Mouse (Mus musculus) intestine, embryonic 15.5 days (tissue): Measurements from ENCODE around the gene Mymx. TPM values are rescaled to one million over a fixed set of nuclear protein-coding genes. Genes with fewer than 3 reads are reported as not detected.

Experiments
- ATAC-seq: fragments of 200-750 bp; cut with Nextera tagmentation; 2 replicates; pipeline ENCODE4 v1.8.0; 2017; ENCODE audit warnings: moderate TSS enrichment, moderate library complexity
- H3K27ac ChIP-seq: fragments of 300-500 bp; sonication (generic); 2 replicates; pipeline ENCODE4 v1.5.1; 2015; ENCODE audit warnings: mild to moderate bottlenecking, inconsistent platforms
- H3K27me3 ChIP-seq: fragments of 300-500 bp; sonication (generic); replicated peaks from 2 replicates; pipeline ENCODE4 v1.6.1; 2015; ENCODE audit warnings: inconsistent platforms
- H3K36me3 ChIP-seq: fragments of 300-500 bp; sonication (generic); 2 replicates; pipeline ENCODE4 v1.6.1; 2015; ENCODE audit warnings: inconsistent platforms
- H3K4me1 ChIP-seq: fragments of 300-500 bp; sonication (generic); replicated peaks from 2 replicates; pipeline ENCODE4 v1.6.1; 2015; ENCODE audit warnings: inconsistent platforms
- H3K4me2 ChIP-seq: fragments of 300-500 bp; sonication (generic); replicated peaks from 2 replicates; pipeline ENCODE4 v1.6.1; 2015; ENCODE audit warnings: mild to moderate bottlenecking, inconsistent platforms
- H3K4me3 ChIP-seq: fragments of 300-500 bp; sonication (generic); replicated peaks from 2 replicates; pipeline ENCODE4 v1.5.1; 2015; ENCODE audit warnings: inconsistent platforms
- H3K9ac ChIP-seq: fragments of 300-500 bp; sonication (generic); 2 replicates; pipeline ENCODE4 v1.6.1; 2015; ENCODE audit warnings: inconsistent platforms
- H3K9me3 ChIP-seq: fragments of 300-500 bp; sonication (generic); 2 replicates; pipeline ENCODE4 v1.6.1; 2016; ENCODE audit warnings: inconsistent platforms
- WGBS: fragments of 180-500 bp; shearing (Covaris S2); methylation state at CpG from one replicate; pipeline ENCODE4 v1.1.7; 2015; 5-methylcytosine and 5-hydroxymethylcytosine counted together
- polyA plus RNA-seq: library from polyadenylated mRNA; unstranded; fragments of >200 nt; fragmentation: Nextera tagmentation; extraction: Ambion mirVana; gene quantifications from 2 replicates; pipeline ENCODE4 v1.2.1, GENCODE M21; 2015

The Mymx gene
- polyA plus RNA-seq, 1 experiment from 2014 or later, result 0.43 TPM

GRCm38 (mm10) chr17:45573780-45574123, 28.1 kb downstream of the Mymx start:
- H3K27me3 ChIP-seq, result no peaks in the 10 kb centered on the region
- H3K36me3 ChIP-seq, result peaks cover 27% of the 10 kb centered on the region
- peak; percentile 75 for ATAC-seq
- peaks cover 20% of the 10 kb centered on the region for H3K4me1 ChIP-seq
- peak overlapping the region; percentile 96 for H3K27ac ChIP-seq
- under 1% methylated on average over 18 of the region's 18 CpGs for WGBS
- peak overlapping the region; percentile 78 for H3K4me2 ChIP-seq
- peak overlapping the region; percentile 85 for H3K4me3 ChIP-seq
- peak overlapping the region; percentile 84 for H3K9ac ChIP-seq
- H3K9me3 ChIP-seq, result no peaks in the 10 kb centered on the region

DNA sequence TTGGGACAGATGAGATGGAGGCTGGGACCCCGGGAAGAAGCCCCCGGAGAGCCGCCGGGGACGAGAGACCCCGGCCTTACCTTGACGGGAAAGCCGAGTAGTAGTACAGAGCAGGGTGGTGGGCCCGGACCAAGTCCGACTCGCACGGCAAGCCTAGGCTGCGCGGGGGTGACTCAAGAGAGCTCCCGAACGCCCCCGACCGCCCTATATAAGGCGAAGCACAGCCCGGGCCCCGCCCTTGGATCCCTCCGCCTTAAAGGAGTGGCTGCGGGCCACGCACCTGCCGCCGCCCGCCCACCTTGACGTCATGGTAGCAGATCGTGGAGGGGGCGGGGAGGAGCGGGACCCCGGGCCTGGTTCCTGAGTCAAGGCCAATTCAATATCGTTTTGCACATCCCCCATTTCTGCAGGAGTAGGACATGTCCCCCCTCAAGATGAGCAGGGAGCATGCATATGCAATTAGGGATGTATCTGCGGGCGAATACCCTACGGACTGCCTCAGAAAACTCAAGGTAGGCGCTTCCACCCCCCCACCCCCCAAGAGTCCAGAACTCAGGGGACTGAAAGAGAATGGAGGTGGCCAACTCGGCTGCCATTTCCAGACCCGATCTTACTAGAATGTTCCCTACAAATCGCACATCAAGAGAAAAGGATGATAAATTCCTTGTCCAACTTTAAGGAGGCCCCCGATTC, 28.7 kb downstream of the Mymx start, which contains the start of gene Hsp90ab1:
TSS of gene Hsp90ab1 (minus strand) at position 185 of the 693 bp plus-strand sequence.
- Histone ChIP-seq H3K4me2 (peak within 1 kb of the TSS; percentile 78), H3K36me3 (peaks cover 31% of the 10 kb centered on the region), H3K4me1 (peaks cover 17% of the 10 kb centered on the region), H3K27me3 (no peaks in the 10 kb centered on the region), H3K27ac (peak within 1 kb of the TSS; percentile 96), H3K9me3 (no peaks in the 10 kb centered on the region), H3K4me3 (peak within 1 kb of the TSS; percentile 85), H3K9ac (peak within 1 kb of the TSS; percentile 98)
- WGBS, result under 1% methylated on average over 41 of the region's 41 CpGs
- peak; percentile 81 for ATAC-seq

- under 1% methylated on average over 55 of the region's 57 CpGs for WGBS
- peak; percentile 66 for ATAC-seq
- peak overlapping the region; percentile 98 for H3K9ac ChIP-seq
- peak overlapping the region; percentile 96 for H3K27ac ChIP-seq
- H3K4me3 ChIP-seq, result peak overlapping the region; percentile 85
- H3K9me3 ChIP-seq, result no peaks in the 10 kb centered on the region
- H3K4me2 ChIP-seq, result peak overlapping the region; percentile 78
- H3K4me1 ChIP-seq, result peaks cover 21% of the 10 kb centered on the region
- H3K27me3 ChIP-seq, result no peaks in the 10 kb centered on the region
- peaks cover 38% of the 10 kb centered on the region for H3K36me3 ChIP-seq
These were observed 29.5 kb downstream of the Mymx start for GRCm38 (mm10) chr17:45572103-45573086.

DNA sequence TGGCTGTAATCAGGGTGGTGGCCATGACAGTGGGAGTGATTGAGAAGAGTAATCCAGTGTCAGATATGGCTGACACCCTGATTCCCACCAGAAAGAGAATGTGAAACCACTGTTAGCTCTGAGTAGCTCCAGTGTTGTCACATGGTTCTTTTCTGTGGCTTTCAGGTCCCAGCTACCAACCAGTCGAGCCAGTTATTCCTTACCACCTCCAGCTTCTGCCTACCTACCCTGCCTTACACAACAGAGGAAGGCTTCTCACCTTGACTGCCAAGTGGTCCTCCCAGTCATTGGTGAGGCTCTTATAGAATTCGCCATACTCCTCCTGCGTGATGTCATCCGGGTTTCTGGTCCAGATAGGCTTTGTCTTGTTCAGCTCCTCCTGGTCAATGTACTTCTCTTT, 31.9 kb downstream of the Mymx start:
- peaks cover 50% of the 10 kb centered on the region for H3K36me3 ChIP-seq
- no peak for ATAC-seq
- no peaks in the 10 kb centered on the region for H3K9me3 ChIP-seq

DNA sequence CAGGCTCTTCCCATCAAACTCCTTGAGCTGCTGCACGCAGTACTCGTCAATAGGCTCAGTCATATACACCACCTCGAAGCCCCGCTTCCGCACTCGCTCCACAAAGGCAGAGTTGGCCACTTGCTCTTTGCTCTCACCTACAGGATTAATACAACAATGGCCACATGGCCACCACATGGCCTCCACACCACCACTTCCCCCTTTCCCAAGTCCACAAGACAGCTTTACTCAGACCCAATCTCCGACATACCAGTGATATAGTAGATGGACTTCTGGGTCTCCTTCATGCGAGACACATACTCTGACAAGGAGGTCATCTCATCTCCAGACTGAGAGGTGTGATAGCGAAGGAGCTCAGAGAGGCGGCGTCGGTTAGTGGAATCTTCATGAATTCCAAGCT, 32.9 kb downstream of the Mymx start:
- no peak overlapping the region for H3K27ac ChIP-seq
- H3K27me3 ChIP-seq, result no peaks in the 10 kb centered on the region
- 85% methylated on average over 12 of the region's 12 CpGs for WGBS
- H3K4me2 ChIP-seq, result no peak overlapping the region
- H3K4me3 ChIP-seq, result no peak overlapping the region
- ATAC-seq, result no peak
- H3K4me1 ChIP-seq, result peaks cover 32% of the 10 kb centered on the region
- no peaks in the 10 kb centered on the region for H3K9me3 ChIP-seq
- H3K9ac ChIP-seq, result no peak overlapping the region; the same call in 1 of the 2 replicates
- peaks cover 50% of the 10 kb centered on the region for H3K36me3 ChIP-seq

More for the DNA sequence above, 31.9 kb downstream of the Mymx start:
- Histone ChIP-seq H3K27ac (no peak overlapping the region), H3K4me1 (peaks cover 31% of the 10 kb centered on the region), H3K4me3 (no peak overlapping the region), H3K9ac (no peak overlapping the region), H3K27me3 (no peaks in the 10 kb centered on the region), H3K4me2 (no peak overlapping the region)
- 75% methylated on average over 4 of the region's 4 CpGs for WGBS

- Histone ChIP-seq H3K27ac (no peak overlapping the region), H3K27me3 (no peaks in the 10 kb centered on the region), H3K4me2 (no peak overlapping the region), H3K9me3 (no peaks in the 10 kb centered on the region), H3K4me3 (no peak overlapping the region), H3K9ac (peak overlapping the region; percentile 26; the same call in 1 of the 2 replicates), H3K36me3 (peaks cover 50% of the 10 kb centered on the region), H3K4me1 (peaks cover 32% of the 10 kb centered on the region)
- WGBS, result 35% methylated on average over 4 of the region's 4 CpGs
- no peak for ATAC-seq
These were observed 34.7 kb downstream of the Mymx start for GRCm38 (mm10) chr17:45567162-45567601.

DNA sequence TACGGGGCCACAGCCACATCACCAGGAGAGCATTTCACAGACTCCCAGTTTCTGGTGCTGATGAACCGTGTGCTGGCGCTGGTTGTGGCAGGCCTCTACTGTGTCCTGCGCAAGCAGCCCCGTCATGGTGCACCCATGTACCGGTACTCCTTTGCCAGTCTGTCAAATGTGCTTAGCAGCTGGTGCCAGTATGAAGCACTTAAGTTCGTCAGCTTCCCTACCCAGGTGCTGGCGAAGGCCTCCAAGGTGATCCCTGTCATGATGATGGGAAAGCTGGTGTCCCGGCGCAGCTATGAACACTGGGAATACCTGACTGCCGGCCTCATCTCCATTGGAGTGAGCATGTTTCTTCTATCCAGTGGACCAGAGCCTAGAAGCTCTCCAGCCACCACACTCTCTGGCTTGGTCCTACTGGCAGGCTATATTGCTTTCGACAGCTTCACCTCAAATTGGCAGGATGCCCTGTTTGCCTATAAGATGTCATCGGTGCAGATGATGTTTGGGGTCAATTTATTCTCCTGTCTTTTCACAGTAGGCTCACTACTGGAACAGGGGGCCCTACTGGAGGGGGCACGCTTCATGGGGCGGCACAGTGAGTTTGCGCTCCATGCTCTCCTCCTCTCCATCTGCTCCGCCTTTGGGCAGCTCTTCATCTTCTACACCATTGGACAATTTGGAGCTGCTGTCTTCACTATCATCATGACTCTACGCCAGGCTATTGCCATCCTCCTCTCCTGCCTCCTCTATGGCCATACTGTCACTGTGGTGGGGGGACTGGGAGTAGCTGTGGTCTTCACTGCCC, 35.3 kb downstream of the Mymx start:
- no peaks in the 10 kb centered on the region for H3K9me3 ChIP-seq
- no peak for ATAC-seq
- peak overlapping the region; percentile 26; the same call in 1 of the 2 replicates for H3K9ac ChIP-seq
- peaks cover 31% of the 10 kb centered on the region for H3K4me1 ChIP-seq
- peak overlapping the region; percentile 48; the same call in 1 of the 2 replicates for H3K27ac ChIP-seq
- H3K36me3 ChIP-seq, result peaks cover 50% of the 10 kb centered on the region
- 63% methylated on average over 18 of the region's 18 CpGs for WGBS
- H3K4me2 ChIP-seq, result no peak overlapping the region
- H3K4me3 ChIP-seq, result no peak overlapping the region
- no peaks in the 10 kb centered on the region for H3K27me3 ChIP-seq

DNA sequence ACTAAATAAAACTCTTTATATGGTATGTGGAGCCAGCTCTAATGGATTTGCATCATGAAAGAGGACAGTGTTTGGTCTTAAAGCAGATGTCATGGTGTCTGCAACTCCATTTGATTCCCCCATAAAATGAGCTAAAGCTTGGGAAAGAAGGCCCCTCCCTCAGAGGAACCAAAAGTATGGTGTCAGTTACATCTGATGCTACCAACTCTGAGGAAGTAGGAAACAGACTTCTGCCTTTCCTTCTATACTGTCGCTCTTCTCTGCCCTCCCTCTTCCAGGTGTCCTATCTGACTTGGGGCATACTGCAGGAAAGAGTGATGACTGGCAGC, 35.9 kb downstream of the Mymx start:
- H3K27ac ChIP-seq, result peak overlapping the region; percentile 48; the same call in 1 of the 2 replicates
- H3K9ac ChIP-seq, result no peak overlapping the region
- peaks cover 45% of the 10 kb centered on the region for H3K36me3 ChIP-seq
- ATAC-seq, result no peak
- H3K27me3 ChIP-seq, result no peaks in the 10 kb centered on the region
- H3K4me3 ChIP-seq, result no peak overlapping the region
- H3K4me1 ChIP-seq, result peaks cover 27% of the 10 kb centered on the region
- no peaks in the 10 kb centered on the region for H3K9me3 ChIP-seq
- 72% methylated on average over 1 of the region's 1 CpGs for WGBS
- H3K4me2 ChIP-seq, result no peak overlapping the region

- Histone ChIP-seq H3K4me3 (peak overlapping the region; percentile 94), H3K36me3 (peaks cover 36% of the 10 kb centered on the region), H3K4me2 (peak overlapping the region; percentile 92), H3K9ac (peak overlapping the region; percentile 95), H3K9me3 (no peaks in the 10 kb centered on the region), H3K4me1 (peaks cover 27% of the 10 kb centered on the region), H3K27ac (peak overlapping the region; percentile 82; the same call in 1 of the 2 replicates), H3K27me3 (no peaks in the 10 kb centered on the region)
- no peak for ATAC-seq
- 90% methylated on average over 11 of the region's 11 CpGs for WGBS
These were observed 36.8 kb downstream of the Mymx start for GRCm38 (mm10) chr17:45565103-45565502.

DNA sequence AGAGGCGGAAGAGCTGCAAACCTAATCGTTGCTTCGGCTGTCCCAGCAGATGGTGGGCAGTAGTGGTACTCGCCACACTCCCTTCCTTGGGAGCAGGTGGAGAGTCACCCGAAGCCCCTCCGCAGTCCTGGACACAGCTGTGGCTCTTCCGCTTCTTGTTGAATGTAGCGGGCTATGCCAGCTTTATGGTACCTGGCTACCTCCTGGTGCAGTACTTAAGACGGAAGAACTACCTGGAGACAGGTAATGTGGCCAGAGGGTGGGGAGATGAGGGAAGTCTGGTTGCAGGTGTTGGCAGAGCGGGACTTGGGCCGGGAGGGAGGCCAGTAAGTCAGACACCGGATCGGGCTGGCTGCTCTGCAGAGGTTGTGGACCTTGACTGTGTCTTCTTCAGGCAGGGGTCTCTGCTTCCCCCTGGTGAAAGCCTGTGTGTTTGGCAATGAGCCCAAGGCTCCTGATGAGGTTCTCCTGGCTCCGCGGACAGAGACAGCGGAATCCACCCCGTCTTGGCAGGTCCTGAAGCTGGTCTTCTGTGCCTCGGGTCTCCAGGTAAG, 37.3 kb downstream of the Mymx start:
- Histone ChIP-seq H3K4me2 (peak overlapping the region; percentile 92), H3K4me3 (peak overlapping the region; percentile 94), H3K27ac (peak overlapping the region; percentile 82), H3K27me3 (no peaks in the 10 kb centered on the region), H3K4me1 (peaks cover 27% of the 10 kb centered on the region), H3K9ac (peak overlapping the region; percentile 95), H3K9me3 (no peaks in the 10 kb centered on the region), H3K36me3 (peaks cover 31% of the 10 kb centered on the region)
- ATAC-seq, result no peak; the same call in 1 of the 2 replicates
- WGBS, result 5% methylated on average over 18 of the region's 18 CpGs

GRCm38 (mm10) chr17:45563655-45564530, 38.0 kb downstream of the Mymx start, which contains the start of gene Slc35b2:
TSS of gene Slc35b2 (plus strand) at chr17:45563874.
- Histone ChIP-seq H3K9me3 (no peaks in the 10 kb centered on the region), H3K9ac (peak within 1 kb of the TSS; percentile 95), H3K4me3 (peak within 1 kb of the TSS; percentile 94), H3K4me1 (peaks cover 27% of the 10 kb centered on the region), H3K4me2 (peak within 1 kb of the TSS; percentile 92), H3K36me3 (peaks cover 24% of the 10 kb centered on the region), H3K27ac (peak within 1 kb of the TSS; percentile 82), H3K27me3 (no peaks in the 10 kb centered on the region)
- WGBS, result under 1% methylated on average over 60 of the region's 61 CpGs
- peak; percentile 86 for ATAC-seq
